Comparison of ENCODE assay signal across 25 mouse cellular contexts in the genomic region with DNA sequence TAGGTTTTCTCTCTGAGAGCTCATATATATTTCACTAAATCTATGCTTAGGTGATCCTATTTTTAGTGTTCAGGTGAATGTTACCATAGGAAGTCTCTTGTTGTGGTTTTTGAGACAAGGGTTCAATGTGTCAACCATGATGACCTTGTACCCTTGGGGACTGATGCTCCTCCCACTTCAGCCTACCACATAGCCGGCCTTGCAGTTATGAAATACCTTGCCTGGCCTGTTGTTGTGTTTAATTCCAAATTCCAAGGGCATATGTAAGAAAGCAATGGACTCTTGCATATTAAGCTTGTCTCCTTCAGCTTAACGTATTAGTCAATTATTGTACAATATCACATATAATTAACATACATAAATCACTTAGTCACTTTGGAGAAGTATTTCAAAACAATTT. TPM values are rescaled to one million over a fixed set of nuclear protein-coding genes. Genes with fewer than 3 reads are reported as not detected.
"Had no signal": no experiment of that assay in that cellular context is flagged by ENCODE, and none has a peak within 500 bp of the region (broad histone marks: within the 10 kb centered on the region; RNA-seq: fewer than 3 reads in every experiment).

No protein-coding gene starts in this region.

- H3K4me3 ChIP-seq: neural tube, embryonic 13.5 days; neural tube, embryonic 15.5 days; stomach, embryonic 15.5 days had no signal

- H3K4me2 ChIP-seq: neural tube, embryonic 13.5 days; neural tube, embryonic 15.5 days; stomach, embryonic 15.5 days had no signal

- H3K27me3 ChIP-seq: neural tube, embryonic 13.5 days; neural tube, embryonic 15.5 days; stomach, embryonic 15.5 days had no signal

- H3K4me1 ChIP-seq: neural tube, embryonic 13.5 days; neural tube, embryonic 15.5 days; stomach, embryonic 15.5 days had no signal

- H3K36me3 ChIP-seq: neural tube, embryonic 13.5 days; neural tube, embryonic 15.5 days; stomach, embryonic 15.5 days had no signal

- DNase-seq: retina, postnatal 1 day; right cerebral cortex, adult 18-20 months; right cerebral cortex, postnatal 14 days; right cerebral cortex, postnatal 25 days; right cerebral cortex, postnatal 4 days; spleen, adult 18-20 months; thymus, adult 18-20 months; thymus, adult 2 months; thymus, postnatal 14 days; thymus, postnatal 25 days; thymus, postnatal 36 days; thymus, postnatal 4 days had no signal

- H3K9me3 ChIP-seq: neural tube, embryonic 13.5 days; neural tube, embryonic 15.5 days; stomach, embryonic 15.5 days had no signal

- H3K27ac ChIP-seq: neural tube, embryonic 13.5 days; neural tube, embryonic 15.5 days; stomach, embryonic 15.5 days; stomach, postnatal 0 days had no signal

- H3K9ac ChIP-seq: neural tube, embryonic 13.5 days; neural tube, embryonic 15.5 days; stomach, embryonic 15.5 days had no signal

RNA-seq across cellular contexts. Expression of gene Olfr519, which starts 9.7 kb away (rescaled TPM):
- total RNA-seq: neutrophil, adult 5-6 weeks had no signal
- polyA plus RNA-seq: neural tube, embryonic 13.5 days; neural tube, embryonic 14.5 days; neural tube, embryonic 15.5 days; small intestine, adult 2 months; spleen, adult 2 months; stomach, embryonic 14.5 days; stomach, embryonic 15.5 days; stomach, embryonic 16.5 days; stomach, postnatal 0 days; testis, adult 2 months; thymus, adult 2 months; thymus, postnatal 0 days; urinary bladder, adult 2 months had no signal

RNA-seq across cellular contexts. Expression of gene Olfr518, which starts 19.2 kb away (rescaled TPM):
- total RNA-seq: neutrophil, adult 5-6 weeks had no signal
- polyA plus RNA-seq: neural tube, embryonic 13.5 days; neural tube, embryonic 14.5 days; neural tube, embryonic 15.5 days; small intestine, adult 2 months; spleen, adult 2 months; stomach, embryonic 14.5 days; stomach, embryonic 15.5 days; stomach, embryonic 16.5 days; stomach, postnatal 0 days; testis, adult 2 months; thymus, adult 2 months; thymus, postnatal 0 days; urinary bladder, adult 2 months had no signal

RNA-seq across cellular contexts. Expression of gene Nlrp10, which starts 26.0 kb away (rescaled TPM):
- polyA plus RNA-seq: neural tube, embryonic 13.5 days; neural tube, embryonic 14.5 days; neural tube, embryonic 15.5 days; stomach, embryonic 14.5 days had no signal

RNA-seq across cellular contexts. Expression of gene Olfr517, which starts 31.8 kb away (rescaled TPM):
- total RNA-seq: neutrophil, adult 5-6 weeks had no signal
- polyA plus RNA-seq: neural tube, embryonic 13.5 days; neural tube, embryonic 14.5 days; neural tube, embryonic 15.5 days; small intestine, adult 2 months; spleen, adult 2 months; stomach, embryonic 14.5 days; stomach, embryonic 15.5 days; stomach, embryonic 16.5 days; stomach, postnatal 0 days; testis, adult 2 months; thymus, adult 2 months; thymus, postnatal 0 days; urinary bladder, adult 2 months had no signal
